Mouse (Mus musculus): ENCODE measurements around the gene Lrrc26.

DNA sequence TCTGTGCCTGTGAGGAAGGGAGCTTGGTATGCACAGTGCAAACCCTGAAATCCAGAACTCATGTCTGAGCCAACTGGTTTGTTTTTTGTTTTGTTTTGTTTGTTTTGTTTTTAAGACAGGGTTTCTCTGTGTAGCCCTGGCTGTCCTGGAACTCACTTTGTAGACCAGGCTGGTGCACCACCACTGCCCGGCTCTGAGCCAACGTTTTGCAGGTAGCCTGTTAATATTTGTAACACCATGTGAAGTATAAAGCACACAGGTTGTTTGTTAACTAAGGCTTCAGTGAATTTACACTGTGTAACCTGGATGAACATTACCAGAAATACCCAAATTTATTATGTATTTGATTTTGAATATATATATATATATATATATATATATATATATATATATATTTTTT is 36.3 kb downstream of the Lrrc26 start:
- no peak for TF ChIP-seq CTCF (IDR thresholded peaks at IDR 0.05; ENCODE audit: control insufficient read depth, insufficient read depth, insufficient read length)
- TF ChIP-seq CEBPB (IDR thresholded peaks at IDR 0.05; ENCODE audit: low read depth) = no peak
- TF ChIP-seq USF1 (IDR thresholded peaks at IDR 0.05; ENCODE audit: low read depth) = no peak
- no peak for TF ChIP-seq MYOD1 (IDR thresholded peaks at IDR 0.05; ENCODE audit: control insufficient read depth, insufficient read length, low read depth)
- no peak for TF ChIP-seq FOSL1 (IDR thresholded peaks at IDR 0.05; ENCODE audit: insufficient read depth, low read length, poor library complexity, severe bottlenecking)
- TF ChIP-seq MAX (IDR thresholded peaks at IDR 0.05) = no peak

Data from C2C12 (cell line).